Mouse (Mus musculus): ENCODE measurements around the gene Tmem219. TPM values are rescaled to one million over a fixed set of nuclear protein-coding genes. Genes with fewer than 3 reads are reported as not detected.
A peak's percentile ranks its signal among the peaks of the same experiment; 100 is the strongest.

Gene Tmem219
- total RNA-seq, 1 experiment = 14.7 TPM

- DNase-seq (ENCODE audit: low read depth, low spot score) = no peak
- no peak overlapping the region for H3K4me3 ChIP-seq (ENCODE audit: insufficient read depth in 1 of 2, low read depth in 1 of 2, low read length in 2 of 2, poor library complexity in 1 of 2, severe bottlenecking in 1 of 2)
- H3K9ac ChIP-seq (ENCODE audit: insufficient read depth, low read depth, low read length, poor library complexity, severe bottlenecking) = no peak overlapping the region
- H3K27ac ChIP-seq (ENCODE audit: insufficient read depth, low read depth, low read length, poor library complexity, severe bottlenecking) = no peak overlapping the region
- TF ChIP-seq CHD2 (IDR thresholded peaks at IDR 0.05; ENCODE audit: low read depth, low read length) = no peak
- TF ChIP-seq ZC3H11A (IDR thresholded peaks at IDR 0.05; ENCODE audit: borderline replicate concordance, low read depth, low read length) = no peak
- TF ChIP-seq ZNF384 (IDR thresholded peaks at IDR 0.05; ENCODE audit: low read depth, low read length) = no peak
- no peak for TF ChIP-seq HCFC1 (IDR thresholded peaks at IDR 0.05; ENCODE audit: borderline replicate concordance, insufficient read depth, low read length)
- TF ChIP-seq MAFK (IDR thresholded peaks at IDR 0.05; ENCODE audit: insufficient read depth, low read depth, low read length) = no peak
- H3K4me1 ChIP-seq (ENCODE audit: control insufficient read depth in 2 of 2, insufficient read depth in 2 of 2, low read length in 2 of 2, poor library complexity in 1 of 2) = peaks cover 0 to 9% of the 10 kb centered on the region in 2 experiments; a peak in 1 of 4 replicates
- in situ Hi-C loops (cut with MboI; ENCODE audit: low sequenced_read_pairs in 2 of 2, unreplicated experiment in 2 of 2) = no loop called here
- H3K36me3 ChIP-seq (ENCODE audit: control insufficient read depth, insufficient read depth, low read length, poor library complexity, severe bottlenecking) = no peaks in the 10 kb centered on the region
- no peaks in the 10 kb centered on the region for H3K9me3 ChIP-seq (ENCODE audit: control insufficient read depth, insufficient read depth, low read depth, low read length)
These were observed 29.0 kb upstream of the Tmem219 start for GRCm38 (mm10) chr7:126951741-126952140.

DNA sequence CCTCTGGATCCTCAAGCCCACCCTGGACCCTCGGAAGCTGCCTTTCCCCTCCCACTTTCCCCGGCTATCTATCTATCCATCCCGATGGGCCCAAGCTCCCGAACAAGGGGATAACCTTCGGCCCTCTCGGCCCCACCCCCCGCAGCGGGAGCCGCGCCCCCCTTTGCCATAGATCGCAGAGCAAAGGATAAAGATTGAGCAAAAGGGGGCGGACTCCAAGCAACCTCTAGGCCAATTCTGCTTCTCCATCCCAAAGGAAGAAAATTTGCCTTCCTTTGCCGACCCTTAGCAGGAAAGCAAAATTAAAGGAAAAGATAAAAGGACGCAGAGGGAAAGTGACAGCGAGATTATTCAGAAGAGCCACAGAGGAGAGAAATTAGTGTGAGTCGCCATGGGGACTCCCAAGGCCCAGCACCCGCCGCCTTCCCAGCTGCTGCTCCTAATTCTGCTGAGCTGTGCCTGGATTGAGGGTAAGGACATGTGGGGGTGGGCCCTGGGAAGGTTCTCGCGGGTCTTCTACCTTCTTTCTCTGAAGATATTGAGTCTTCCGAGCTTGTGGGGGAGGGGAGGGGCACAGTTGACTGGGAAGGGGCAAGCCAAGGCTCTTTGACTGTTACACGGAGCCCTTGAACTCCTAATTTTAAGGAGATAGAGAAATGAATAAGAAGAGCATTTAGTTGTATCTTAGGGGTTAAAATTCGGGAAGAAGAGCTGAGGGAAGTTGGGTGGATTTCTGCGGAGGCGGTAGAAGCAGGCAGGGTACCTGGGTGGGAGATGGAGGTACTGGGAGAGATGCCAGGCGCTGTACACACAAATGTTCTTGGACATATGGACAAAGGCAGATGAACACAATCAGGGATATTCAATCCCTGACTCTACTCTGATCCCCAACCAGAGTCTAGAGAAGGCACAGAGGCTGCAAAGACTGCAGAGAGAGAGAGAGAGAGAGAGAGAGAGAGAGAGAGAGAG, 28.2 kb upstream of the Tmem219 start:
- TF ChIP-seq MAFK (IDR thresholded peaks at IDR 0.05; ENCODE audit: insufficient read depth, low read depth, low read length) (no peak), ZC3H11A (IDR thresholded peaks at IDR 0.05; ENCODE audit: borderline replicate concordance, low read depth, low read length) (no peak), ZNF384 (IDR thresholded peaks at IDR 0.05; ENCODE audit: low read depth, low read length) (no peak), HCFC1 (IDR thresholded peaks at IDR 0.05; ENCODE audit: borderline replicate concordance, insufficient read depth, low read length) (no peak), CHD2 (IDR thresholded peaks at IDR 0.05; ENCODE audit: low read depth, low read length) (no peak)
- DNase-seq (ENCODE audit: low read depth, low spot score) = no peak
- Histone ChIP-seq H3K27ac (ENCODE audit: insufficient read depth, low read depth, low read length, poor library complexity, severe bottlenecking) (no peak overlapping the region), H3K9me3 (ENCODE audit: control insufficient read depth, insufficient read depth, low read depth, low read length) (no peaks in the 10 kb centered on the region), H3K36me3 (ENCODE audit: control insufficient read depth, insufficient read depth, low read length, poor library complexity, severe bottlenecking) (no peaks in the 10 kb centered on the region), H3K4me1 (ENCODE audit: control insufficient read depth in 2 of 2, insufficient read depth in 2 of 2, low read length in 2 of 2, poor library complexity in 1 of 2) (peaks cover 0 to 9% of the 10 kb centered on the region in 2 experiments; a peak in 1 of 4 replicates), H3K4me3 (ENCODE audit: insufficient read depth in 1 of 2, low read depth in 1 of 2, low read length in 2 of 2, poor library complexity in 1 of 2, severe bottlenecking in 1 of 2) (peak overlapping the region; percentile 21 to 76), H3K9ac (ENCODE audit: insufficient read depth, low read depth, low read length, poor library complexity, severe bottlenecking) (no peak overlapping the region)
- in situ Hi-C loops (cut with MboI; ENCODE audit: low sequenced_read_pairs in 2 of 2, unreplicated experiment in 2 of 2) = no loop called here

- no peaks in the 10 kb centered on the region for H3K36me3 ChIP-seq (ENCODE audit: control insufficient read depth, insufficient read depth, low read length, poor library complexity, severe bottlenecking)
- H3K9ac ChIP-seq (ENCODE audit: insufficient read depth, low read depth, low read length, poor library complexity, severe bottlenecking) = peak within 1 kb of the TSS; percentile 53
- H3K4me1 ChIP-seq (ENCODE audit: control insufficient read depth in 2 of 2, insufficient read depth in 2 of 2, low read length in 2 of 2, poor library complexity in 1 of 2) = peaks cover 0 to 9% of the 10 kb centered on the region in 2 experiments; a peak in 1 of 4 replicates
- TF ChIP-seq MAFK (IDR thresholded peaks at IDR 0.05; ENCODE audit: insufficient read depth, low read depth, low read length) = no peak
- TF ChIP-seq ZNF384 (IDR thresholded peaks at IDR 0.05; ENCODE audit: low read depth, low read length) = no peak
- TF ChIP-seq CHD2 (IDR thresholded peaks at IDR 0.05; ENCODE audit: low read depth, low read length) = no peak
- TF ChIP-seq ZC3H11A (IDR thresholded peaks at IDR 0.05; ENCODE audit: borderline replicate concordance, low read depth, low read length) = no peak
- 0 out of 2 replicates have a peak, but pooled peaks have one; percentile 14 for TF ChIP-seq HCFC1 (IDR thresholded peaks at IDR 0.05; ENCODE audit: borderline replicate concordance, insufficient read depth, low read length)
- in situ Hi-C loops (cut with MboI; ENCODE audit: low sequenced_read_pairs in 2 of 2, unreplicated experiment in 2 of 2) = no loop called here
- H3K9me3 ChIP-seq (ENCODE audit: control insufficient read depth, insufficient read depth, low read depth, low read length) = no peaks in the 10 kb centered on the region
- peak within 1 kb of the TSS; percentile 71 to 76 for H3K4me3 ChIP-seq (ENCODE audit: insufficient read depth in 1 of 2, low read depth in 1 of 2, low read length in 2 of 2, poor library complexity in 1 of 2, severe bottlenecking in 1 of 2)
- H3K27ac ChIP-seq (ENCODE audit: insufficient read depth, low read depth, low read length, poor library complexity, severe bottlenecking) = no peak within 1 kb of the TSS
- peak; percentile 73 for DNase-seq (ENCODE audit: low read depth, low spot score)
These were observed 27.3 kb upstream of the Tmem219 start, which contains the start of gene Sez6l2 for GRCm38 (mm10) chr7:126949793-126950646. TSS of gene Sez6l2 (plus strand) at chr7:126950563.

GRCm38 (mm10) chr7:126949403-126949792, 26.7 kb upstream of the Tmem219 start, which contains the start of gene Asphd1:
TSS of gene Asphd1 (minus strand) at chr7:126949582.
- Histone ChIP-seq H3K27ac (ENCODE audit: insufficient read depth, low read depth, low read length, poor library complexity, severe bottlenecking) (no peak within 1 kb of the TSS), H3K4me3 (ENCODE audit: insufficient read depth in 1 of 2, low read depth in 1 of 2, low read length in 2 of 2, poor library complexity in 1 of 2, severe bottlenecking in 1 of 2) (peak within 1 kb of the TSS; percentile 71 to 76), H3K4me1 (ENCODE audit: control insufficient read depth in 2 of 2, insufficient read depth in 2 of 2, low read length in 2 of 2, poor library complexity in 1 of 2) (peaks cover 0 to 12% of the 10 kb centered on the region in 2 experiments; a peak in 1 of 4 replicates), H3K9ac (ENCODE audit: insufficient read depth, low read depth, low read length, poor library complexity, severe bottlenecking) (peak within 1 kb of the TSS; percentile 53), H3K36me3 (ENCODE audit: control insufficient read depth, insufficient read depth, low read length, poor library complexity, severe bottlenecking) (no peaks in the 10 kb centered on the region; the same call in 1 of the 2 replicates), H3K9me3 (ENCODE audit: control insufficient read depth, insufficient read depth, low read depth, low read length) (no peaks in the 10 kb centered on the region)
- DNase-seq (ENCODE audit: low read depth, low spot score) = no peak
- in situ Hi-C loops (cut with MboI; ENCODE audit: low sequenced_read_pairs in 2 of 2, unreplicated experiment in 2 of 2) = no loop called here
- TF ChIP-seq HCFC1 (IDR thresholded peaks at IDR 0.05; ENCODE audit: borderline replicate concordance, insufficient read depth, low read length) = peak; percentile 30; the same call in 1 of the 2 replicates
- TF ChIP-seq MAFK (IDR thresholded peaks at IDR 0.05; ENCODE audit: insufficient read depth, low read depth, low read length) = no peak
- no peak for TF ChIP-seq CHD2 (IDR thresholded peaks at IDR 0.05; ENCODE audit: low read depth, low read length)
- TF ChIP-seq ZNF384 (IDR thresholded peaks at IDR 0.05; ENCODE audit: low read depth, low read length) = no peak
- no peak for TF ChIP-seq ZC3H11A (IDR thresholded peaks at IDR 0.05; ENCODE audit: borderline replicate concordance, low read depth, low read length)
